ENCODE assay signal across 9 mouse cellular contexts in the genomic region with DNA sequence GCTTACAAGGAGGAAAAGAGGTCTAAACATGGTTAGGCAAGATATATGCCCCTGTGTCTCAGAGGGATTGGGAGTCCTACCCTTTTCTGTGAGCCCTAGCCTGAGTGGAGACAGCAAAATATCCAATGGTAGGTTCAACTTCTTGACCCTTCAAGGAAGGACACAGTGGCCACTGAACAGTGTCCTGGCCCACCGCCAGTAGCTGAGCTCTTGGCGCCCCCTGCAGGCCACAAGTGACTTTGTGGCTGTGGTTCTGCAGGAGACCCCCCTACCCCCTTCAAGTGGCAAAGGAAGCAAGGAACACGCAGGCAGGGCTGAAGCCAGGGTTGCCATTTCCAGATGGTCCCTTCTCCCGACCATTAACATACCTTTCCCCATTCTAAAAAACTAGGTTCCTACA. TPM values are rescaled to one million over a fixed set of nuclear protein-coding genes. Genes with fewer than 3 reads are reported as not detected.
DNase-seq lines count a peak whose midpoint lies in the region; ATAC-seq and TF ChIP-seq lines count a peak whose summit lies in the region.
"Had no signal": no experiment of that assay in that cellular context is flagged by ENCODE, and none has a peak within 500 bp of the region (broad histone marks: within the 10 kb centered on the region; RNA-seq: fewer than 3 reads in every experiment).

No protein-coding gene starts in this region.

- H3K4me1 ChIP-seq in heart, embryonic 11.5 days (ENCODE audit: control insufficient read depth, insufficient read depth, low read length), result peaks cover 2% of the 10 kb centered on the region; the same call in 1 of the 2 replicates
- H3K4me1 ChIP-seq in olfactory bulb, adult 2 months (ENCODE audit: control insufficient read depth, insufficient read depth, low read length), result peaks cover 4% of the 10 kb centered on the region; the same call in 1 of the 2 replicates

- no peak overlapping the region for H3K4me3 ChIP-seq in heart, embryonic 11.5 days (ENCODE audit: low read depth, low read length)
- no peak overlapping the region for H3K4me3 ChIP-seq in olfactory bulb, adult 2 months (ENCODE audit: insufficient read depth, low read depth, low read length)
- H3K4me3 ChIP-seq: embryonic facial prominence, embryonic 12.5 days had no signal

- no peak overlapping the region for H3K9ac ChIP-seq in heart, embryonic 11.5 days (ENCODE audit: low read depth, low read length)
- H3K9ac ChIP-seq: embryonic facial prominence, embryonic 12.5 days had no signal

- no peaks in the 10 kb centered on the region for H3K9me3 ChIP-seq in heart, embryonic 11.5 days (replicated peaks; ENCODE audit: control insufficient read depth, low read length)
- H3K9me3 ChIP-seq: embryonic facial prominence, embryonic 12.5 days had no signal

- no peak overlapping the region for H3K4me2 ChIP-seq in heart, embryonic 11.5 days
- H3K4me2 ChIP-seq: embryonic facial prominence, embryonic 12.5 days had no signal

- intact Hi-C loops in heart, postnatal 14 days (cut with DNase I), result loop anchor here (2.0 to 5.0 kb wide), 2 partner anchors 121 to 211 kb away; no protein-coding TSS in a partner anchor

- 1% methylated on average over 4 of the region's 4 CpGs for WGBS in heart, embryonic 11.5 days (ENCODE audit: insufficient replicate concordance)
- WGBS in olfactory bulb, adult 2 months, result 14% methylated on average over 4 of the region's 4 CpGs

- peaks cover 23% of the 10 kb centered on the region for H3K27me3 ChIP-seq in heart, embryonic 11.5 days (ENCODE audit: control insufficient read depth, insufficient read depth, low read length)

- peak; percentile 95 for TF ChIP-seq CTCF in olfactory bulb, adult 2 months (IDR thresholded peaks at IDR 0.05; ENCODE audit: insufficient read depth, low read depth, low read length)

- no peak for TF ChIP-seq POLR2A in olfactory bulb, adult 2 months (IDR thresholded peaks at IDR 0.05; ENCODE audit: insufficient read depth, low read depth, low read length)

- no peak for ATAC-seq in heart, embryonic 11.5 days (replicated peaks; ENCODE audit: insufficient number of reproducible peaks, low FRiP score, low TSS enrichment)

- H3K27ac ChIP-seq in heart, embryonic 11.5 days (ENCODE audit: low read depth, low read length), result no peak overlapping the region
- no peak overlapping the region for H3K27ac ChIP-seq in olfactory bulb, adult 2 months (ENCODE audit: insufficient read depth, low read depth, low read length)
- H3K27ac ChIP-seq: embryonic facial prominence, embryonic 12.5 days had no signal

- peak; percentile 62 to 78 for DNase-seq in heart, postnatal 14 days
- DNase-seq in A20 (ENCODE audit: low read depth, low spot score) (peak; percentile 50), adipocyte (ENCODE audit: low spot score) (peak; percentile 32)
- peak; percentile 52 for DNase-seq in gastrocnemius, adult 18-20 months (ENCODE audit: low spot score)
- DNase-seq in kidney, postnatal 25 days, result peak; percentile 71 to 72
- no peak for DNase-seq in right cerebral cortex, adult 18-20 months

- H3K36me3 ChIP-seq in heart, embryonic 11.5 days (ENCODE audit: control insufficient read depth, insufficient read depth, low read length), result no peaks in the 10 kb centered on the region
- H3K36me3 ChIP-seq: embryonic facial prominence, embryonic 12.5 days had no signal

RNA-seq across cellular contexts. Expression of a gene that starts 10.5 kb away (rescaled TPM):
- under 1 TPM; 0.55 to 0.61 TPM for total RNA-seq in heart, postnatal 14 days (2021)
- polyA plus RNA-seq in heart, embryonic 11.5 days (2014; fragmentation: Nextera tagmentation; extraction: Ambion mirVana), result 2.2 and 2.9 TPM in 2 replicates
- total RNA-seq in gastrocnemius, adult 18-20 months (2021), result 10 to 100 TPM; 11.3 to 12.9 TPM
- polyA plus RNA-seq in olfactory bulb, adult 2 months (2012; ENCODE audit: insufficient read depth, insufficient read length, low replicate concordance, missing spikeins), result not detected in 2 replicates

Comparison
In these comparisons a context has a peak if more than half of its experiments do, and no peak if none do; other contexts are left out.
1. RNA of a gene that starts 10.5 kb away (total RNA-seq): 11.3 to 12.9 TPM in gastrocnemius, adult 18-20 months; 0.55 to 0.61 TPM in heart, postnatal 14 days; every median in the first group is over 4 times any median in the second.